Mouse (Mus musculus) cortical plate, adult 2 months (tissue): Measurements from ENCODE around the gene D230025D16Rik. TPM values are rescaled to one million over a fixed set of nuclear protein-coding genes. Genes with fewer than 3 reads are reported as not detected.

ENCODE experiments used
- H3K27ac ChIP-seq: fragments of 200-500 bp; 2 replicates; pipeline ENCODE4 v1.5.1; 2012; ENCODE audit warnings: low read length, control low read depth, inconsistent platforms; ENCODE audit not compliant: insufficient read depth
- H3K4me1 ChIP-seq: fragments of 200-500 bp; 2 replicates; pipeline ENCODE4 v1.6.1; 2011; ENCODE audit warnings: low read length; ENCODE audit not compliant: control insufficient read depth, insufficient read depth
- H3K4me3 ChIP-seq: fragments of 200-500 bp; 2 replicates; pipeline ENCODE4 v1.5.1; 2011; ENCODE audit warnings: mild to moderate bottlenecking, low read length, control low read depth; ENCODE audit not compliant: insufficient read depth
- CTCF ChIP-seq: fragments of 200-500 bp; IDR thresholded peaks from 2 replicates; pipeline ENCODE4 v1.5.1; 2011; ENCODE audit warnings: mild to moderate bottlenecking, control low read depth, low read length; ENCODE audit not compliant: insufficient read depth; ENCODE audit errors: extremely low read depth
- POLR2A ChIP-seq: fragments of 200-500 bp; IDR thresholded peaks from 2 replicates; pipeline ENCODE4 v1.6.1; 2011; ENCODE audit warnings: mild to moderate bottlenecking, low read length, control low read depth; ENCODE audit not compliant: insufficient read depth; ENCODE audit errors: extremely low read depth
- polyA plus RNA-seq: library from polyadenylated mRNA; depleted of rRNA; stranded (reverse); fragments of >200 nt; gene quantifications from 2 replicates; pipeline ENCODE4 v1.2.3, GENCODE M21; 2012; rRNA removed

Gene D230025D16Rik
- polyA plus RNA-seq, 1 experiment, result 39.4 TPM

DNA sequence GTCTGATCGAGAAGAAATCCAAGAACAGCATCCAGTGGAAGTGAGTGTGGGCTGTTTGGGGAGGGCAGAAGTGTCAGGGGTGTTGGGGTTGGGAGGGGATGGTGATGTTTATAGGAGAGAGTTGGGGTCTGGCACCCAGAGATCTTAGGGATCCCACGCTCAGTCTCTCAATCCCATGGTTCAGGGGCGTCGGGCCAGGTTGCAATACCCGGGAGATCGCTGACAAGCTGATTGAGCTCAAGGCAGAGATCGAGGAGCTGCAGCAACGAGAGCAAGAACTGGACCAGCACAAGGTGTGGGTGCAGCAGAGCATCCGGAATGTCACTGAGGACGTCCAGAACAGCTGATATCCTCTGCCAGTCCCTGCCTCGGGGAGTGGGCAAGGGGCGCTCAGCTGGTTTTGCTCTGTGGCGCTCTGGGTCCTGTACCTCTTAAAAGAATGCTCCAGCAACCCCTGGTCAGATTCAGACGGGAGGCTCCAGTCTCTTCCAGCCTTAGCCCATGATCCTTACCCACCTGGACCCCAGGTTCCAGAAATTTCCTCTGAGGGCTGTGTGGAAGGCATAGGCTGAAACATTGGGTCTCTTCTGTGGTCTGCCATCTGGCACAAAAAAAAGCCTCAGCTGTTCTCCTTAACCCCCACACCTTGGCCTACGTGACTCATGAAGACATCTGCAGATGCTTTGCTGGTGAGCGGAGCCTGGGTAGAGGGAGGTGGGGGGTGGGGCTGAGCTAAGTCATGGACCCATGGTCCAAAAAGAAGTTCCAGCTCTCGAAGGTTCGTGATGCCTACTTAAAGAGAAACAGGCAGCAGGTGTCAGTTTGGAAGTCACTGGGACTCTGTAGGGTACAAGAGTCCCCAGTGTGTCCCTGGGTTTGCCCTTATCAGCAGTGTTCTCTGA, 73.7 kb downstream of the D230025D16Rik start:
- TF ChIP-seq CTCF (no peak), POLR2A (no peak)
- Histone ChIP-seq H3K27ac (no peak overlapping the region), H3K4me1 (0 out of 2 replicates have a peak, but pooled peaks cover 2% of the 10 kb centered on the region), H3K4me3 (peak overlapping the region; percentile 78)

- TF ChIP-seq POLR2A (no peak), CTCF (no peak)
- Histone ChIP-seq H3K4me1 (0 out of 2 replicates have a peak, but pooled peaks cover 2% of the 10 kb centered on the region), H3K27ac (no peak overlapping the region), H3K4me3 (no peak overlapping the region)
Observed at GRCm38 (mm10) chr8:105299962-105300361, 75.0 kb downstream of the D230025D16Rik start.

Other genes starting within 250 kb of the D230025D16Rik start
- gene Ces2h, start 224.3 kb upstream of the D230025D16Rik start, polyA plus RNA-seq, result not detected in 2 replicates
- not detected in 2 replicates for gene Ces3a, start 176.5 kb upstream of the D230025D16Rik start, polyA plus RNA-seq
- gene Ces3b, start 141.4 kb upstream of the D230025D16Rik start, polyA plus RNA-seq, result not detected in 2 replicates
- gene Ces4a, start 93.3 kb upstream of the D230025D16Rik start, polyA plus RNA-seq, result not detected in 2 replicates
- 17.7 and 18.5 TPM in 2 replicates for gene Cbfb, start 54.5 kb upstream of the D230025D16Rik start, polyA plus RNA-seq
- gene B3gnt9, start 30.0 kb downstream of the D230025D16Rik start, polyA plus RNA-seq, result 5.2 and 5.5 TPM in 2 replicates
- gene Tradd, start 39.5 kb downstream of the D230025D16Rik start, polyA plus RNA-seq, result 7.6 and 8.3 TPM in 2 replicates
- 2.0 and 2.2 TPM in 2 replicates for gene Fbxl8, start 39.5 kb downstream of the D230025D16Rik start, polyA plus RNA-seq
- gene Hsf4, start 44.7 kb downstream of the D230025D16Rik start, polyA plus RNA-seq, result 25.1 and 29.2 TPM in 2 replicates
- gene Nol3, start 51.0 kb downstream of the D230025D16Rik start, polyA plus RNA-seq, result 14.3 and 15.5 TPM in 2 replicates
- 24.3 and 26.3 TPM in 2 replicates for gene 4931428F04Rik, start 64.7 kb downstream of the D230025D16Rik start, polyA plus RNA-seq
- 1.4 and 1.9 TPM in 2 replicates for gene Exoc3l, start 71.0 kb downstream of the D230025D16Rik start, polyA plus RNA-seq
- 63.4 and 65.6 TPM in 2 replicates for gene E2f4, start 72.5 kb downstream of the D230025D16Rik start, polyA plus RNA-seq
- gene Elmo3, start 80.5 kb downstream of the D230025D16Rik start, polyA plus RNA-seq, result 2.4 and 2.9 TPM in 2 replicates
- gene Lrrc29, start 101.1 kb downstream of the D230025D16Rik start, polyA plus RNA-seq, result 3.7 and 4.3 TPM in 2 replicates
- 71.5 and 78.1 TPM in 2 replicates for gene Tmem208, start 101.2 kb downstream of the D230025D16Rik start, polyA plus RNA-seq
- 3.4 and 3.5 TPM in 2 replicates for gene Fhod1, start 122.8 kb downstream of the D230025D16Rik start, polyA plus RNA-seq
- gene Slc9a5, start 123.7 kb downstream of the D230025D16Rik start, polyA plus RNA-seq, result 33.7 and 33.8 TPM in 2 replicates
- gene Plekhg4, start 148.1 kb downstream of the D230025D16Rik start, polyA plus RNA-seq, result 3.0 and 3.2 TPM in 2 replicates
- not detected in 2 replicates for gene Kctd19, start 188.4 kb downstream of the D230025D16Rik start, polyA plus RNA-seq
- 0.64 and 0.94 TPM in 2 replicates for gene Lrrc36, start 188.4 kb downstream of the D230025D16Rik start, polyA plus RNA-seq
- 77.9 and 93.2 TPM in 2 replicates for gene Tppp3, start 246.4 kb downstream of the D230025D16Rik start, polyA plus RNA-seq